Mouse (Mus musculus): ENCODE data around the gene Sumf1. TPM values are rescaled to one million over a fixed set of nuclear protein-coding genes. Genes with fewer than 3 reads are reported as not detected.

Sumf1 gene
- polyA plus RNA-seq, 1 experiment from 2014 or later: 16.9 TPM

- Histone ChIP-seq H3K4me2 (replicated peaks) (no peak overlapping the region), H3K36me3 (no peaks in the 10 kb centered on the region), H3K9me3 (replicated peaks) (no peaks in the 10 kb centered on the region), H3K4me3 (no peak overlapping the region), H3K9ac (no peak overlapping the region), H3K27ac (no peak overlapping the region), H3K27me3 (no peaks in the 10 kb centered on the region), H3K4me1 (no peaks in the 10 kb centered on the region)
- ATAC-seq (ENCODE audit: low FRiP score): no peak
- 79% methylated on average over 5 of the region's 5 CpGs for WGBS
Measured at GRCm38 (mm10) chr6:108164935-108165334, 20.4 kb downstream of the Sumf1 start.

- WGBS: 69% methylated on average over 2 of the region's 2 CpGs
- no peak for ATAC-seq (ENCODE audit: low FRiP score)
Measured at GRCm38 (mm10) chr6:108160608-108161007, 24.8 kb downstream of the Sumf1 start.

GRCm38 (mm10) chr6:108156881-108157280 is 28.5 kb downstream of the Sumf1 start:
- no peak overlapping the region for H3K9ac ChIP-seq
- no peaks in the 10 kb centered on the region for H3K27me3 ChIP-seq
- H3K4me1 ChIP-seq: no peaks in the 10 kb centered on the region
- H3K36me3 ChIP-seq: 0 out of 2 replicates have a peak, but pooled peaks cover 3% of the 10 kb centered on the region
- ATAC-seq (ENCODE audit: low FRiP score): no peak
- H3K9me3 ChIP-seq (replicated peaks): no peaks in the 10 kb centered on the region
- no peak overlapping the region for H3K4me2 ChIP-seq (replicated peaks)
- no peak overlapping the region for H3K27ac ChIP-seq
- no peak overlapping the region for H3K4me3 ChIP-seq
- WGBS: 37% methylated on average over 6 of the region's 6 CpGs

More at GRCm38 (mm10) chr6:108160608-108161007, 24.8 kb downstream of the Sumf1 start:
- no peaks in the 10 kb centered on the region for H3K4me1 ChIP-seq
- H3K9ac ChIP-seq: no peak overlapping the region
- H3K4me3 ChIP-seq: no peak overlapping the region
- no peak overlapping the region for H3K4me2 ChIP-seq (replicated peaks)
- H3K27ac ChIP-seq: no peak overlapping the region
- no peaks in the 10 kb centered on the region for H3K27me3 ChIP-seq
- no peaks in the 10 kb centered on the region for H3K9me3 ChIP-seq (replicated peaks)
- H3K36me3 ChIP-seq: no peaks in the 10 kb centered on the region

GRCm38 (mm10) chr6:108154243-108154642 is 31.1 kb downstream of the Sumf1 start:
- Histone ChIP-seq H3K4me3 (no peak overlapping the region), H3K4me2 (replicated peaks) (no peak overlapping the region), H3K4me1 (no peaks in the 10 kb centered on the region), H3K9me3 (replicated peaks) (no peaks in the 10 kb centered on the region), H3K9ac (no peak overlapping the region), H3K27me3 (no peaks in the 10 kb centered on the region), H3K36me3 (0 out of 2 replicates have a peak, but pooled peaks cover 7% of the 10 kb centered on the region), H3K27ac (no peak overlapping the region)
- 78% methylated on average over 4 of the region's 4 CpGs for WGBS
- ATAC-seq (ENCODE audit: low FRiP score): no peak

GRCm38 (mm10) chr6:108152661-108153269 is 32.6 kb downstream of the Sumf1 start:
- ATAC-seq (ENCODE audit: low FRiP score): no peak
- Histone ChIP-seq H3K9me3 (replicated peaks) (no peaks in the 10 kb centered on the region), H3K27me3 (no peaks in the 10 kb centered on the region), H3K4me1 (peaks cover 3% of the 10 kb centered on the region; the same call in 1 of the 2 replicates), H3K4me2 (replicated peaks) (no peak overlapping the region), H3K36me3 (0 out of 2 replicates have a peak, but pooled peaks cover 7% of the 10 kb centered on the region), H3K27ac (no peak overlapping the region), H3K4me3 (no peak overlapping the region), H3K9ac (no peak overlapping the region)
- 94% methylated on average over 9 of the region's 9 CpGs for WGBS

GRCm38 (mm10) chr6:108152081-108152480 is 33.3 kb downstream of the Sumf1 start:
- H3K27ac ChIP-seq: no peak overlapping the region
- ATAC-seq (ENCODE audit: low FRiP score): no peak
- H3K36me3 ChIP-seq: 0 out of 2 replicates have a peak, but pooled peaks cover 7% of the 10 kb centered on the region
- H3K4me2 ChIP-seq (replicated peaks): no peak overlapping the region
- peaks cover 3% of the 10 kb centered on the region; the same call in 1 of the 2 replicates for H3K4me1 ChIP-seq
- 84% methylated on average over 6 of the region's 6 CpGs for WGBS
- no peak overlapping the region for H3K4me3 ChIP-seq
- H3K27me3 ChIP-seq: no peaks in the 10 kb centered on the region
- no peak overlapping the region for H3K9ac ChIP-seq
- no peaks in the 10 kb centered on the region for H3K9me3 ChIP-seq (replicated peaks)

GRCm38 (mm10) chr6:108149235-108149634 is 36.1 kb downstream of the Sumf1 start:
- 0 out of 2 replicates have a peak, but pooled peaks cover 7% of the 10 kb centered on the region for H3K36me3 ChIP-seq
- 91% methylated on average over 4 of the region's 4 CpGs for WGBS
- no peak for ATAC-seq (ENCODE audit: low FRiP score)
- no peak overlapping the region for H3K27ac ChIP-seq
- H3K9ac ChIP-seq: no peak overlapping the region
- peaks cover 14% of the 10 kb centered on the region for H3K4me1 ChIP-seq
- H3K4me3 ChIP-seq: no peak overlapping the region
- H3K9me3 ChIP-seq (replicated peaks): no peaks in the 10 kb centered on the region
- H3K27me3 ChIP-seq: no peaks in the 10 kb centered on the region
- H3K4me2 ChIP-seq (replicated peaks): no peak overlapping the region

- no peak for ATAC-seq (ENCODE audit: low FRiP score)
- no peak overlapping the region for H3K4me3 ChIP-seq
- no peak overlapping the region for H3K27ac ChIP-seq
- H3K4me2 ChIP-seq (replicated peaks): no peak overlapping the region
- 63% methylated on average over 3 of the region's 3 CpGs for whole genome bisulfite sequencing
- H3K9me3 ChIP-seq (replicated peaks): no peaks in the 10 kb centered on the region
- no peaks in the 10 kb centered on the region for H3K27me3 ChIP-seq
- H3K9ac ChIP-seq: no peak overlapping the region
- H3K4me1 ChIP-seq: peaks cover 14% of the 10 kb centered on the region
- 0 out of 2 replicates have a peak, but pooled peaks cover 9% of the 10 kb centered on the region for H3K36me3 ChIP-seq
Measured at GRCm38 (mm10) chr6:108148435-108148834, 36.9 kb downstream of the Sumf1 start.

- Histone ChIP-seq H3K9me3 (replicated peaks) (no peaks in the 10 kb centered on the region), H3K4me3 (no peak overlapping the region), H3K9ac (no peak overlapping the region), H3K4me1 (peaks cover 14% of the 10 kb centered on the region), H3K4me2 (replicated peaks) (no peak overlapping the region), H3K27me3 (no peaks in the 10 kb centered on the region), H3K36me3 (0 out of 2 replicates have a peak, but pooled peaks cover 8% of the 10 kb centered on the region), H3K27ac (no peak overlapping the region)
- 83% methylated on average over 4 of the region's 4 CpGs for WGBS
- ATAC-seq (ENCODE audit: low FRiP score): no peak; the same call in 1 of the 2 replicates
Measured at GRCm38 (mm10) chr6:108146637-108147036, 38.7 kb downstream of the Sumf1 start.

- Histone ChIP-seq H3K4me3 (no peak overlapping the region), H3K9me3 (replicated peaks) (no peaks in the 10 kb centered on the region), H3K4me2 (replicated peaks) (no peak overlapping the region), H3K4me1 (peaks cover 14% of the 10 kb centered on the region), H3K27me3 (no peaks in the 10 kb centered on the region), H3K9ac (no peak overlapping the region), H3K27ac (no peak overlapping the region), H3K36me3 (0 out of 2 replicates have a peak, but pooled peaks cover 4% of the 10 kb centered on the region)
- peak; percentile 95 for ATAC-seq (ENCODE audit: low FRiP score)
- WGBS: 40% methylated on average over 7 of the region's 7 CpGs
Measured at GRCm38 (mm10) chr6:108145941-108146588, 39.3 kb downstream of the Sumf1 start.

GRCm38 (mm10) chr6:108145241-108145640 is 40.1 kb downstream of the Sumf1 start:
- H3K9me3 ChIP-seq (replicated peaks): no peaks in the 10 kb centered on the region
- no peak overlapping the region for H3K4me3 ChIP-seq
- no peaks in the 10 kb centered on the region for H3K27me3 ChIP-seq
- no peak overlapping the region for H3K9ac ChIP-seq
- H3K4me1 ChIP-seq: peaks cover 14% of the 10 kb centered on the region
- no peak overlapping the region; the same call in 1 of the 2 replicates for H3K27ac ChIP-seq
- no peak overlapping the region for H3K4me2 ChIP-seq (replicated peaks)
- H3K36me3 ChIP-seq: 0 out of 2 replicates have a peak, but pooled peaks cover 4% of the 10 kb centered on the region
- 39% methylated on average over 3 of the region's 3 CpGs for WGBS
- ATAC-seq (ENCODE audit: low FRiP score): peak; percentile 46; the same call in 1 of the 2 replicates

GRCm38 (mm10) chr6:108142796-108143195 is 42.6 kb downstream of the Sumf1 start:
- H3K4me3 ChIP-seq: no peak overlapping the region
- H3K9ac ChIP-seq: no peak overlapping the region
- no peaks in the 10 kb centered on the region for H3K9me3 ChIP-seq (replicated peaks)
- ATAC-seq (ENCODE audit: low FRiP score): no peak
- H3K4me2 ChIP-seq (replicated peaks): no peak overlapping the region
- 85% methylated on average over 4 of the region's 4 CpGs for WGBS
- H3K27ac ChIP-seq: no peak overlapping the region
- H3K36me3 ChIP-seq: 0 out of 2 replicates have a peak, but pooled peaks cover 4% of the 10 kb centered on the region
- H3K4me1 ChIP-seq: peaks cover 10% of the 10 kb centered on the region
- H3K27me3 ChIP-seq: no peaks in the 10 kb centered on the region
